Mouse (Mus musculus): Measurements from ENCODE around the gene Rbms3. TPM values are rescaled to one million over a fixed set of nuclear protein-coding genes. Genes with fewer than 3 reads are reported as not detected.

Gene Rbms3
- total and polyA plus RNA-seq, 2 experiments from 2014 or later = 56.3 to 77.9 TPM

GRCm38 (mm10) chr9:117400262-117400671, 229.4 kb downstream of the Rbms3 start:
- ATAC-seq (0 out of 2 replicates have a peak, but pooled peaks have one; percentile 45), DNase-seq (ENCODE audit: low spot score) (no peak)
- Histone ChIP-seq H3K4me2 (ENCODE audit: low read depth, low read length) (no peak overlapping the region), H3K9me3 (ENCODE audit: low read length) (no peaks in the 10 kb centered on the region), H3K9ac (replicated peaks; ENCODE audit: low read length) (no peak overlapping the region), H3K4me1 (ENCODE audit: insufficient read depth, low read length) (no peaks in the 10 kb centered on the region), H3K36me3 (ENCODE audit: insufficient read depth, low read length) (no peaks in the 10 kb centered on the region), H3K4me3 (ENCODE audit: low read length) (no peak overlapping the region), H3K27me3 (ENCODE audit: insufficient read depth, low read length) (no peaks in the 10 kb centered on the region), H3K27ac (no peak overlapping the region)
- TF ChIP-seq CTCF (IDR thresholded peaks at IDR 0.05; ENCODE audit: low read depth) = no peak
- WGBS = 45% methylated on average over 7 of the region's 7 CpGs

DNA sequence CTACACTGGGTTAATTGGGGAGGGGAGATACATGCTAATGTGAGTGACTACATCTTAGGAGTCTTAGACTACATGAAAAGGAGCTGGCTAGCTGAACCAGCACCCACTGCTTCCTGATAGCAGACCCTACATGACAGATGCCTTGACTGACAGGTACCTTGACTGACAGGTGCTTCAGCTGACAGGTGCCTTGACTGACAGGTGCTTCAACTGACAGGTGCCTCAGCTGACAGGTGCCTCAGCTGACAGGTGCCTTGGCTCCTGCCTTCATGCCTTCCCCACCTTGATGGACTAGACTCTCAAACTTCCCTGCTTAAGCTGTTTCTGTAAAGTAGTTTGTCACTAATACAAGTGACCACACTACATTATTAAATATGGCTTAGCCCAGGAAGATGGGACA, 232.6 kb downstream of the Rbms3 start:
- Histone ChIP-seq H3K9ac (replicated peaks; ENCODE audit: low read length) (no peak overlapping the region), H3K9me3 (ENCODE audit: low read length) (no peaks in the 10 kb centered on the region), H3K27me3 (ENCODE audit: insufficient read depth, low read length) (no peaks in the 10 kb centered on the region), H3K4me1 (ENCODE audit: insufficient read depth, low read length) (0 out of 2 replicates have a peak, but pooled peaks cover 3% of the 10 kb centered on the region), H3K27ac (no peak overlapping the region), H3K4me3 (ENCODE audit: low read length) (no peak overlapping the region), H3K4me2 (ENCODE audit: low read depth, low read length) (no peak overlapping the region), H3K36me3 (ENCODE audit: insufficient read depth, low read length) (no peaks in the 10 kb centered on the region)
- DNase-seq (ENCODE audit: low spot score) (no peak), ATAC-seq (no peak)
- no peak for TF ChIP-seq CTCF (IDR thresholded peaks at IDR 0.05; ENCODE audit: low read depth)

DNA sequence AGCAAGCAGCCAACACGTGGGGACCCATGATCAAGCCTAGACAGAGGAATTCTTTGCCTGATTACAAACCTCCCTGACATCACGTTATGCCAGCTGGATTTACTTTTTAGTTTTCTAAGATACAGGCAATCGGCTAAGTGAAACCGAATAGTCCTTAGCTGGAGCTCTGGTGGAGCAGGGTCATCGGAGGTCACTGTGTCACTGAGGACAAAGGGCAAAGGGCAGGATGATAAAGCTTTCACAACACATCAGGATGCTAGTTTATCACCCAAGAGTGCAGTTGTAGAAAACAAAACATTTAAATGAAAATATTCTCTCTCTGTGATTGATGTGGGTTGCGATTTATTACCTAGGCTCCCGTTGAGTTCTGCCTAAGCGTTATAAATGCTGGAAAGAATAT, 233.1 kb downstream of the Rbms3 start:
- Histone ChIP-seq H3K4me2 (ENCODE audit: low read depth, low read length) (no peak overlapping the region), H3K27ac (no peak overlapping the region), H3K27me3 (ENCODE audit: insufficient read depth, low read length) (no peaks in the 10 kb centered on the region), H3K36me3 (ENCODE audit: insufficient read depth, low read length) (no peaks in the 10 kb centered on the region), H3K4me3 (ENCODE audit: low read length) (no peak overlapping the region), H3K9me3 (ENCODE audit: low read length) (no peaks in the 10 kb centered on the region), H3K9ac (replicated peaks; ENCODE audit: low read length) (no peak overlapping the region), H3K4me1 (ENCODE audit: insufficient read depth, low read length) (0 out of 2 replicates have a peak, but pooled peaks cover 3% of the 10 kb centered on the region)
- ATAC-seq (no peak), DNase-seq (ENCODE audit: low spot score) (no peak)
- no peak for TF ChIP-seq CTCF (IDR thresholded peaks at IDR 0.05; ENCODE audit: low read depth)
- 83% methylated on average over 8 of the region's 8 CpGs for WGBS

DNA sequence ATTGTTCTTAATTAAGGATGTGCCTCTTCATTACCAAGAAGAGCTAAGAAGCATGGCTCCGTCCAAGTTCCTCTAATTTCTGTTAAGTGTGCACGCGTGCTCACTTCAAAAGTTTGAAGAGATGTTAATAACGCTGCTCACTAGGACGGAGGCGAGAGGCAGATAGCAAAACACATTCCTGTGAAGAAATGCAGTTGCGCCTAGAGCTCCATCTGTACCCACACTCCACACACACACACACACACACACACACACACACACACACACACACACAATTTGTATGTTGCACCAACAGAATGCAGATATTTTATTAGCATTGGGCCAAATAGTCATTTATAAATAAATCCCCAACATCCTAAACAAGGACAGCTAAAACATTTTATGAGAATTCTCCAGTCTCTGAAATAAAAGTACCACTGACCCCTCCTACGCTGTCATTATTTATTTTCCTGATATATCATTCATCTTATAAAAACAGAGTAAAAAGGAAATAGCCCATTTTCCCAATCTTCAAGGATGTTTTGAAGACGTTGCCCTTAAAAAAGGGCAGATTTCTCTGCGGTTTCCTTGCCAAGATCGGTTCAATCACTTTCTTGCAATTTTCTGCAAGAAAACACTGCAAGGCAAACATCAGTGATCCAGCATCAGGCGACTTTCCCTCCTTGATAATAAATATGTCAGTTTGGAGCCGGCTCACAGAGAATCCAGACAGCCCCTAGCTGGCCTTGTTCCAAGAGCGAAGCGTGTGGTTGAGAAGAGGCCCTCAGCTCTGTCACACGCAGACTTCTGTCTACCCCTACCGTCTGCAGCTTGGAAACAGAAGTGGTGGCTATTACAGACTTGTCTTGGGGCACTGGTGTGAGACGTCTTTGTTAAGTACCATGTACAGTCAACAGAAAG, 235.8 kb downstream of the Rbms3 start:
- H3K4me2 ChIP-seq (ENCODE audit: low read depth, low read length) = peak overlapping the region; percentile 7; the same call in 1 of the 2 replicates
- H3K4me3 ChIP-seq (ENCODE audit: low read length) = no peak overlapping the region
- DNase-seq (ENCODE audit: low spot score) (peak; percentile 88), ATAC-seq (peak; percentile 77; the same call in 1 of the 2 replicates)
- peak; percentile 57 for TF ChIP-seq CTCF (IDR thresholded peaks at IDR 0.05; ENCODE audit: low read depth)
- no peak overlapping the region for H3K9ac ChIP-seq (replicated peaks; ENCODE audit: low read length)
- no peaks in the 10 kb centered on the region for H3K9me3 ChIP-seq (ENCODE audit: low read length)
- 44% methylated on average over 18 of the region's 18 CpGs for WGBS
- H3K4me1 ChIP-seq (ENCODE audit: insufficient read depth, low read length) = 0 out of 2 replicates have a peak, but pooled peaks cover 3% of the 10 kb centered on the region
- H3K27me3 ChIP-seq (ENCODE audit: insufficient read depth, low read length) = no peaks in the 10 kb centered on the region
- H3K36me3 ChIP-seq (ENCODE audit: insufficient read depth, low read length) = no peaks in the 10 kb centered on the region
- no peak overlapping the region for H3K27ac ChIP-seq

- Histone ChIP-seq H3K4me2 (ENCODE audit: low read depth, low read length) (no peak overlapping the region), H3K4me1 (ENCODE audit: insufficient read depth, low read length) (no peaks in the 10 kb centered on the region), H3K9me3 (ENCODE audit: low read length) (no peaks in the 10 kb centered on the region), H3K27me3 (ENCODE audit: insufficient read depth, low read length) (no peaks in the 10 kb centered on the region), H3K36me3 (ENCODE audit: insufficient read depth, low read length) (no peaks in the 10 kb centered on the region), H3K27ac (no peak overlapping the region), H3K9ac (replicated peaks; ENCODE audit: low read length) (no peak overlapping the region), H3K4me3 (ENCODE audit: low read length) (no peak overlapping the region)
- DNase-seq (ENCODE audit: low spot score) (peak; percentile 36), ATAC-seq (no peak)
- WGBS = 53% methylated on average over 9 of the region's 9 CpGs
- TF ChIP-seq CTCF (IDR thresholded peaks at IDR 0.05; ENCODE audit: low read depth) = no peak
Measured at GRCm38 (mm10) chr9:117388024-117388423, 241.7 kb downstream of the Rbms3 start.

- ATAC-seq (no peak), DNase-seq (ENCODE audit: low spot score) (no peak)
- no peaks in the 10 kb centered on the region for H3K27me3 ChIP-seq (ENCODE audit: insufficient read depth, low read length)
- H3K9me3 ChIP-seq (ENCODE audit: low read length) = no peaks in the 10 kb centered on the region
- WGBS = 70% methylated on average over 5 of the region's 5 CpGs
- no peak overlapping the region for H3K9ac ChIP-seq (replicated peaks; ENCODE audit: low read length)
- H3K4me3 ChIP-seq (ENCODE audit: low read length) = no peak overlapping the region
- no peak overlapping the region for H3K4me2 ChIP-seq (ENCODE audit: low read depth, low read length)
- no peaks in the 10 kb centered on the region for H3K4me1 ChIP-seq (ENCODE audit: insufficient read depth, low read length)
- no peak for TF ChIP-seq CTCF (IDR thresholded peaks at IDR 0.05; ENCODE audit: low read depth)
- H3K27ac ChIP-seq = no peak overlapping the region
- no peaks in the 10 kb centered on the region for H3K36me3 ChIP-seq (ENCODE audit: insufficient read depth, low read length)
Measured at GRCm38 (mm10) chr9:117380876-117381275, 248.8 kb downstream of the Rbms3 start.

DNA sequence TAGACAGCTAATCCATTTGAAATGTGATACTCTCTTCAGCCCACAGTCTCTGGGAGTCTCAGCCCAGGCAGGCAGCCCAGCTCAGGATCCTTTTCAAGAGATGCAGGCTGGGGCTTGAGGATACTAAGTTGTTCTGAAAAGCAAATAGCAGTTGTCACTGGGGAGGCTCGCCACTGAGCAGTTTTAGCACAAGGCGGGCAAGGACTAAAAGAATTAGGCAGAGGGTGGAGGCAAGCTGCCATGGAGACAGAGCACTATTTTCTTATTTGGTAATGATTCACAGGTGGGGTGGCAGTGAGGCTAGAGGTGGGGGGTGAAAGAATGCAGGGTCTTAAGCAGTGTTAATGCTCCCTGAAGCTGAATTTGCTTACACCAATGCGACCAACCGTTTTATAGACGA, 249.6 kb downstream of the Rbms3 start:
- no peak for TF ChIP-seq CTCF (IDR thresholded peaks at IDR 0.05; ENCODE audit: low read depth)
- H3K27ac ChIP-seq = no peak overlapping the region
- H3K9me3 ChIP-seq (ENCODE audit: low read length) = no peaks in the 10 kb centered on the region
- no peaks in the 10 kb centered on the region for H3K4me1 ChIP-seq (ENCODE audit: insufficient read depth, low read length)
- no peak overlapping the region for H3K4me2 ChIP-seq (ENCODE audit: low read depth, low read length)
- ATAC-seq (no peak), DNase-seq (ENCODE audit: low spot score) (no peak)
- 29% methylated on average over 5 of the region's 5 CpGs for WGBS
- no peak overlapping the region for H3K4me3 ChIP-seq (ENCODE audit: low read length)
- no peaks in the 10 kb centered on the region for H3K36me3 ChIP-seq (ENCODE audit: insufficient read depth, low read length)
- H3K9ac ChIP-seq (replicated peaks; ENCODE audit: low read length) = no peak overlapping the region
- no peaks in the 10 kb centered on the region for H3K27me3 ChIP-seq (ENCODE audit: insufficient read depth, low read length)
